Mouse (Mus musculus): ENCODE results near the gene Disc1. TPM values are rescaled to one million over a fixed set of nuclear protein-coding genes. Genes with fewer than 3 reads are reported as not detected.

Disc1 gene
- polyA plus RNA-seq, 1 experiment from 2014 or later, result 0.97 TPM

DNA sequence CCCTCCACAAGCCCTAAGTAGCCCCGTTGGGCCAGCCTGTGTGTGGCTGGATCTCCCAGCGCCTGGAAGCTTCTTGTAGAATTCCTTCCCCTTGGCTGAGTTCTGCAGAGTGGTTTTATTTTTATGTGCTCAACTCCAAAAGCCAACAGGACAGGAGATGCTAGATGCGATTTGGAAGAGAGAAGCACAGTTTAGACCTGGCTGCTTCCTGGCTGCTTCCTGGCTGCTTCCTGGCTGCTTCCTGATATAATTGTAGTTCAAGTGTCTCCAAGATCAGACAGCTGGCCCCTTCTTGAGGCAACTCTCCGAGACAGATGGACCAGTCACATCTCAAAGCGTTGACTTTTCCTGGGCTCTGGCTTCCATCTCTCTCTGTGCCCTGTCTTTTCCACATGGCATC, 139.7 kb downstream of the Disc1 start:
- Histone ChIP-seq H3K27me3 (replicated peaks; ENCODE audit: insufficient read depth, low read length) (no peaks in the 10 kb centered on the region), H3K4me2 (replicated peaks; ENCODE audit: low read depth, low read length) (no peak overlapping the region), H3K9ac (replicated peaks; ENCODE audit: low read depth) (no peak overlapping the region), H3K27ac (ENCODE audit: low read length) (no peak overlapping the region), H3K9me3 (ENCODE audit: low read length) (no peaks in the 10 kb centered on the region), H3K4me1 (ENCODE audit: insufficient read depth, low read depth, low read length) (no peaks in the 10 kb centered on the region), H3K4me3 (ENCODE audit: low read depth, low read length) (no peak overlapping the region), H3K36me3 (ENCODE audit: insufficient read depth, low read length) (no peaks in the 10 kb centered on the region)
- ATAC-seq, result no peak
- DNase-seq (ENCODE audit: low spot score), result no peak
- 63% methylated on average over 4 of the region's 5 CpGs for WGBS
- TF ChIP-seq CTCF (IDR thresholded peaks at IDR 0.05), result no peak
- TF ChIP-seq EP300 (IDR thresholded peaks at IDR 0.05), result no peak

DNA sequence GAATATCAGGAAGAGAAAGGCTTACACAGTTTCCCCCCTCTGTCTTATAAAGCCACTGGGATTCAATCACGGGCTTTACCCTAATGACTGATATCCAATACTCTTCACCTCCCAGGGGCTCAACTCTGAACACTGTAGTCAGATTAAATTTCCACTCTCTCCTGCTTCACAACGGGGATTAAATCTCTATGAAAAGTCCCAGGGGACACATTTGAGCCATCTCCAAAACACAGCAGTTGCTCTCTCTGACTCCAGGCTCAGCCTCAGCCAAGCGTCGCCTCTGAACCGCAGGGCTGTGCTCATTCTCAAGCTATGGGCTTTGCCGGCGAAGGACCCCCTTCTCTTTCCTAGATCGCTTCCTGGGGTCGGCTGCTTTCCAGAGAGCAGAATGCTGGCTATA, 141.1 kb downstream of the Disc1 start:
- Histone ChIP-seq H3K9me3 (ENCODE audit: low read length) (no peaks in the 10 kb centered on the region), H3K4me1 (ENCODE audit: insufficient read depth, low read depth, low read length) (no peaks in the 10 kb centered on the region; the same call in 1 of the 2 replicates), H3K27ac (ENCODE audit: low read length) (no peak overlapping the region), H3K4me3 (ENCODE audit: low read depth, low read length) (no peak overlapping the region), H3K36me3 (ENCODE audit: insufficient read depth, low read length) (no peaks in the 10 kb centered on the region), H3K27me3 (replicated peaks; ENCODE audit: insufficient read depth, low read length) (no peaks in the 10 kb centered on the region), H3K9ac (replicated peaks; ENCODE audit: low read depth) (no peak overlapping the region), H3K4me2 (replicated peaks; ENCODE audit: low read depth, low read length) (no peak overlapping the region)
- ATAC-seq (no peak), DNase-seq (ENCODE audit: low spot score) (no peak)
- 69% methylated on average over 9 of the region's 9 CpGs for WGBS
- no peak for TF ChIP-seq EP300 (IDR thresholded peaks at IDR 0.05)
- TF ChIP-seq CTCF (IDR thresholded peaks at IDR 0.05), result no peak

DNA sequence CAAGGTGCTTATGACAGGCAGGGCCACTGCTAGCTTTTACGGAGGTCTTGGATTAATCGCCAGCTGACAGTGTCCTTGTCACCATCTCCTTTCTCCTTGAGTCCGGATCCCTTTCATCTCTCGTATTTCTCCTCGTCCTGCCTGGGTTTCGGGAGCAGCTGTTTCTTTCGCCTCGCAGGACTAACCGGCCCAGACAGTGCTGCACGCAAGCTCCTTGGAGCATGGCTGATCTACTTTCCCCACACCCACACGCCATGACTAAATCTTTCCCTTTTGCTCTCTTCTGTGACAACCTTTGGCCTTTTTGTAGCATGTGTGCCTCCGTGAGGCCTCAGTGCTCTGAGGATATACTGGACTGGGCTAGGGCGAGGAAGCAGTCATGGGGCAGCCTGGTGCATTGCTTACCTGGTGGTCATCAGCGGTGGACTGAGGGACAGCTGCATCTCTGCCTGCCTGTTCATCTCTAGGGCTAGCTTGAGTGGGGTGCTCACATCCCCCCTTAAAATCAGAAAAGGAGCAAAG, 142.6 kb downstream of the Disc1 start:
- DNase-seq (ENCODE audit: low spot score) (no peak), ATAC-seq (no peak)
- Histone ChIP-seq H3K36me3 (ENCODE audit: insufficient read depth, low read length) (no peaks in the 10 kb centered on the region), H3K27ac (ENCODE audit: low read length) (no peak overlapping the region), H3K4me3 (ENCODE audit: low read depth, low read length) (no peak overlapping the region), H3K9ac (replicated peaks; ENCODE audit: low read depth) (no peak overlapping the region), H3K4me1 (ENCODE audit: insufficient read depth, low read depth, low read length) (no peaks in the 10 kb centered on the region; the same call in 1 of the 2 replicates), H3K27me3 (replicated peaks; ENCODE audit: insufficient read depth, low read length) (no peaks in the 10 kb centered on the region), H3K4me2 (replicated peaks; ENCODE audit: low read depth, low read length) (no peak overlapping the region), H3K9me3 (ENCODE audit: low read length) (no peaks in the 10 kb centered on the region)
- TF ChIP-seq EP300 (IDR thresholded peaks at IDR 0.05), result no peak
- no peak for TF ChIP-seq CTCF (IDR thresholded peaks at IDR 0.05)
- WGBS, result 85% methylated on average over 14 of the region's 14 CpGs

DNA sequence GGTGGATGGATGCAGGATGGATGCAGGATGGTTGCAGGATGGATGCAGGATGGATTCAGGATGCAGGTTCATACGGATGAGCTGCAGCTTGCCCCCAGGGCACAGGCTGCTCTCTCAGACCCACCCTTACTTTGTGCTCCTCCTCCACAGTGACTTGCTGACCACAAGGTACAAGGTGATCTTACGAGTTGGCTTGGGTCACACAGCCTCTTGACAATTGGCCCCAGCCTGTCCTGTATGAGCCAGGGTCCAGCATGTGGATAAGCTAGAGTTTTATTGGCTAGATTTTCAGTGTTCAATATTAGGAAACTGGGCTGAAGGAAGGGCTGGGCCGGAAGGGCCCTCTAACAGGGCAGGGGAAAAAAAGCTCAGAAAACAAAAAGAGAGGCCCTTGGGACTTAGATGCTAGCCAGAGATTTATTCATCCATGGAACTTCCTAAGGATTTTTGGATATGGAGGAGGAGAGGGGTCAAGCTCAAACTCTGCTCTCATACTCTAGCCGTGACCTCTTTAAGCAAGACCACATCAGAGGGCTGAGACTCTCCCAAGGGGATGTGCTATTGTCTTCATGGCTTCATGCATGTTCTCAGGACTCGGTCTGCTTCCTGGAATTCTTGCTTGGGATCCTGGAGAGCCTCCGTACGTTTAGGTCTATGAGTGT, 143.5 kb downstream of the Disc1 start:
- H3K27ac ChIP-seq (ENCODE audit: low read length), result peak overlapping the region; percentile 58; the same call in 1 of the 2 replicates
- no peak overlapping the region for H3K4me3 ChIP-seq (ENCODE audit: low read depth, low read length)
- ATAC-seq (peak; percentile 46; the same call in 1 of the 2 replicates), DNase-seq (ENCODE audit: low spot score) (peak; percentile 5)
- WGBS, result 65% methylated on average over 7 of the region's 7 CpGs
- H3K9me3 ChIP-seq (ENCODE audit: low read length), result no peaks in the 10 kb centered on the region
- no peak for TF ChIP-seq EP300 (IDR thresholded peaks at IDR 0.05)
- no peak for TF ChIP-seq CTCF (IDR thresholded peaks at IDR 0.05)
- H3K4me1 ChIP-seq (ENCODE audit: insufficient read depth, low read depth, low read length), result no peaks in the 10 kb centered on the region; the same call in 1 of the 2 replicates
- H3K36me3 ChIP-seq (ENCODE audit: insufficient read depth, low read length), result no peaks in the 10 kb centered on the region
- no peak overlapping the region for H3K4me2 ChIP-seq (replicated peaks; ENCODE audit: low read depth, low read length)
- H3K9ac ChIP-seq (replicated peaks; ENCODE audit: low read depth), result no peak overlapping the region
- no peaks in the 10 kb centered on the region for H3K27me3 ChIP-seq (replicated peaks; ENCODE audit: insufficient read depth, low read length)

DNA sequence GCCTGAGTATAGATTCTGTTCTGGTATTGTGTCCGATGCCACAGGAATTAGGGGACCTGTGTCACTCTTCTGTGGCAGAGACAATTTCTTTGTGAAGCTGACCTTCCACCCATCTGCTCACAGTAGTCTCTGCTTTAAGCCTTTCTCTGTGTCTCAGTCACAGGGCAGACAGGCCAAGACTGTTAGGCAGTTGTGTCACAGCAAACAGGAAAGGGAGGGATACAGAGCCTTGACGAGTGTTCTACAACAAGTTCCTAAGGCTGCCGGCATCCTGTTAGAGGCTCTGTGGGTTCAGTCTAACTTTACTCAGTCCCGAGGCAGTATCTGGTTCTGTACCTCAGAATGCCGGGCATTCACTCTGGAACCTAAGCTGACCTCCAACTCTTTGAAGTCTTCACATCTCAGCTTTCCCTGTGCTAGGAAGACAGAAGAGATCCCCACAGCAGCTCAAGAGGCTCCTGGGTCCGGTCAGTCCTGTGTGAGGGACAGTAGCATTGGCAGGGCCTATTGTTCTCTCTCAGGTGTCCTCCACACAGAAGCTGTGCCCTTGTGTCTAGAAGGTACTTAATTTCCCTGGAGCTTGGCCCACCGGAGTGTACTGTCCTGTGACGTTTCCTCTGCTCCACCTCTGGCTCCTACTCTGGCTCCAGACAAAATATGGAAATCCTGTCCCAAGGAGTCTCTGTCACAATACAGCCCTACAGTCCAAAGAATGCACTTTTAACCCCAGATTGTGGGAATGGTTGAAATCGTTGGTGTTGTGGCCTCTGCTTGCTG, 144.6 kb downstream of the Disc1 start:
- Histone ChIP-seq H3K9me3 (ENCODE audit: low read length) (no peaks in the 10 kb centered on the region), H3K27me3 (replicated peaks; ENCODE audit: insufficient read depth, low read length) (no peaks in the 10 kb centered on the region), H3K4me2 (replicated peaks; ENCODE audit: low read depth, low read length) (no peak overlapping the region), H3K4me1 (ENCODE audit: insufficient read depth, low read depth, low read length) (no peaks in the 10 kb centered on the region; the same call in 1 of the 2 replicates), H3K9ac (replicated peaks; ENCODE audit: low read depth) (no peak overlapping the region), H3K36me3 (ENCODE audit: insufficient read depth, low read length) (no peaks in the 10 kb centered on the region), H3K4me3 (ENCODE audit: low read depth, low read length) (no peak overlapping the region), H3K27ac (ENCODE audit: low read length) (peak overlapping the region; percentile 58)
- DNase-seq (ENCODE audit: low spot score) (peak; percentile 37), ATAC-seq (peak; percentile 77)
- 35% methylated on average over 9 of the region's 9 CpGs for WGBS
- TF ChIP-seq EP300 (IDR thresholded peaks at IDR 0.05) (no peak), CTCF (IDR thresholded peaks at IDR 0.05) (no peak)

DNA sequence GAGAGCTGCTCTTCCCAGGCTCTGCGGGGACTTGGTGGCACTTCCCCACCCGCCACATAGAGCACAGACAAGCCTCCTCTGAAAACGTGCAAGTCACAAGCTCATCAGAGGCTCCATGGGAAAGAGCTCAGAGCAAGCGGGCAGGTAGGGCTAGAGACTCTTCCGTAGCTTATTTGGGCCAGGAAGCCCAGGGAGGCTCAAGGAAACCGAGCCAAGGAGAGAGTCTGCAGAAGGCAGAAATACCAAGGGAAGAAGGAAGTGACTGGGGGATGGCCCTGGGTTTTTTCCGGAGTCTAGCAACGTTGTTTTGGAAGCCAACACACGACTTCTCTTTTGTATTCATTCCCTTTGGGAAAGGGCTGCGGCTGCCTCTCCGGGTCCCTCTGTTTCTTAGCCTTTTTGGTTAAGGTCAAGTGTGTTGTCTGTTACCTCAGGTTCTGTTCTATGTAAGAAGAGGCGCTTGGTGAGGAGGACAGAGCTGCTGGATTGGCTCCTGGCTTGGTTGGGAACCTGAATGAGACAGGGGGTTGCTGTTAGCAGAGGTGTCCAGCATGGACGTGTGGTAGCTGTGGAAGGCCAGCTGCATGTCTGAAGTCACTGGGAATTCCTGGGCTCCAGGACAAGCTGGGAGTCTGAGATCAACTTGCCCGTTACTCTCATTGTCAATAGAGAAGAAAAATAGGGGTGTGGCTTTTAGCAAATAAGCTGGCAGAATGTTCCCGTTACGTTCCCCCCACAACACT, 145.4 kb downstream of the Disc1 start:
- no peak overlapping the region for H3K4me3 ChIP-seq (ENCODE audit: low read depth, low read length)
- ATAC-seq (no peak), DNase-seq (ENCODE audit: low spot score) (no peak)
- H3K4me2 ChIP-seq (replicated peaks; ENCODE audit: low read depth, low read length), result no peak overlapping the region
- H3K4me1 ChIP-seq (ENCODE audit: insufficient read depth, low read depth, low read length), result no peaks in the 10 kb centered on the region; the same call in 1 of the 2 replicates
- TF ChIP-seq EP300 (IDR thresholded peaks at IDR 0.05) (no peak), CTCF (IDR thresholded peaks at IDR 0.05) (no peak)
- 54% methylated on average over 16 of the region's 16 CpGs for WGBS
- no peaks in the 10 kb centered on the region for H3K27me3 ChIP-seq (replicated peaks; ENCODE audit: insufficient read depth, low read length)
- peak overlapping the region; percentile 58 for H3K27ac ChIP-seq (ENCODE audit: low read length)
- H3K36me3 ChIP-seq (ENCODE audit: insufficient read depth, low read length), result no peaks in the 10 kb centered on the region
- no peak overlapping the region for H3K9ac ChIP-seq (replicated peaks; ENCODE audit: low read depth)
- H3K9me3 ChIP-seq (ENCODE audit: low read length), result no peaks in the 10 kb centered on the region
